Mouse (Mus musculus): ENCODE measurements around the gene Cyp2e1. TPM values are rescaled to one million over a fixed set of nuclear protein-coding genes. Genes with fewer than 3 reads are reported as not detected.
"Not testable (repeated sequence)": the region's sequence is repeated elsewhere in the genome, so short reads cannot be mapped to it uniquely, and the experiment has no call there.

Cyp2e1 gene
- polyA plus RNA-seq, 1 experiment from 2014 or later: not detected

DNA sequence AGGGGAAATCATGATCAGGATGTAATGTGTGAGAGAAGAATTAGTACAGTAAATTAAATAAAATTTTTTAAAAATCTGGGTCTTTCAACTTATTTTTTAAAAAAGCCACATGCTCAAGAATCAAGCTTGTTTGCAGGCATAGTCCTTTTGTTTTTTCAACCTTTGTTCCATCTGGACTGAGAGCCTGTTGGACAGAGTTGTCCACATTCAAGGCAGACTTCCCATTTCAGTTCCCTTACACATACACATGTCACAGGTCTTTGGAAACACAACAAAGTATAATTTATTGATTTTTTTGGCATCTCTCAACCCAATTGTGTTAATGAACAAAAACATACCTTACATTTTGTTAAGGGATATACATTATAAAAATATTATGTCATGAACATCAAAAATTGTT lies 9.0 kb upstream of the Cyp2e1 start:
- H3K4me1 ChIP-seq (ENCODE audit: control insufficient read depth, insufficient read depth, low read length): no peaks in the 10 kb centered on the region
- ATAC-seq (ENCODE audit: low read depth) (no peak), DNase-seq (ENCODE audit: low spot score) (no peak)
- H3K9me3 ChIP-seq (ENCODE audit: control insufficient read depth, low read length): no peaks in the 10 kb centered on the region
- no peak overlapping the region for H3K4me2 ChIP-seq (ENCODE audit: low read depth, low read length)
- H3K27ac ChIP-seq (replicated peaks; ENCODE audit: low read depth, low read length): no peak overlapping the region
- no peak overlapping the region for H3K9ac ChIP-seq (ENCODE audit: low read depth, low read length)
- no peaks in the 10 kb centered on the region for H3K27me3 ChIP-seq (replicated peaks; ENCODE audit: control insufficient read depth, insufficient read depth, low read length)
- H3K4me3 ChIP-seq (ENCODE audit: low read depth, low read length): no peak overlapping the region
- H3K36me3 ChIP-seq (ENCODE audit: control insufficient read depth, insufficient read depth, low read length): no peaks in the 10 kb centered on the region

DNA sequence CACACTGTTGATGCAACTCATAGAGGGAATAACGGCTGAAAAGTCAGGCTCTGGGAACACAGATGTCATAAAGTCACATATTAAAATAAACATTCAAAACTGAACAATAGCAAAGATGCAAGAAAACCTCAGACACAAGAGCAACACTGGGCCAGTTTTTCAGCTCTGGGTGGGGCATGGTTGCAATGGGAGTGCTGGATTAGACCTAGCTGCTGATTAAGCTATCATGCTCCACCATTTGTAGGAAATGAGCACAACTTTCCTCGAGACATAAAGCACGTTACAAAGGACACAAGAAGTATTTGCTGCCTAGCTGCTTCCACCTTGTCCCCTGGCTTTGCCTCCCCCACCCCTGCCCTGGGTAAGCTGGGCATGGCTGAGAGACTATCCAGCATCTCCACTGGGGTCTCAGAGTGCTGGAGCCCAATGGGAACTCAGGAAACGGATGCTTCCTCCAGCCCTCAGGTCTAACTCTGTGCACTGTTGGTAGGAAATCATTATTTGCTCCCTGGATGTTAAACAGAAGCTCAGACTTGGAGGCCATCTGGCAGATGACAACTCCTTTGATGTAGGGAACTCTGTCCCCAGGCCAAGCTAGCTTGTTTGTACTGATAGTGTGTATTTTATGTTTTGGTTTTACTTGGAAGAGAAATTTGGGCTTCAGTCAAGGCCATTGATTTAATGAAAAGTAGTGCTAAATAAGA lies 7.2 kb upstream of the Cyp2e1 start:
- no peak for DNase-seq (ENCODE audit: low spot score)
- no peak overlapping the region for H3K9ac ChIP-seq (ENCODE audit: low read depth, low read length)
- no peaks in the 10 kb centered on the region for H3K27me3 ChIP-seq (replicated peaks; ENCODE audit: control insufficient read depth, insufficient read depth, low read length)
- ATAC-seq (ENCODE audit: low read depth): no peak
- no peaks in the 10 kb centered on the region for H3K36me3 ChIP-seq (ENCODE audit: control insufficient read depth, insufficient read depth, low read length)
- no peaks in the 10 kb centered on the region for H3K9me3 ChIP-seq (ENCODE audit: control insufficient read depth, low read length)
- no peaks in the 10 kb centered on the region for H3K4me1 ChIP-seq (ENCODE audit: control insufficient read depth, insufficient read depth, low read length)
- H3K4me2 ChIP-seq (ENCODE audit: low read depth, low read length): no peak overlapping the region
- H3K4me3 ChIP-seq (ENCODE audit: low read depth, low read length): no peak overlapping the region
- no peak overlapping the region for H3K27ac ChIP-seq (replicated peaks; ENCODE audit: low read depth, low read length)
- 69% methylated on average over 4 of the region's 4 CpGs for WGBS

DNA sequence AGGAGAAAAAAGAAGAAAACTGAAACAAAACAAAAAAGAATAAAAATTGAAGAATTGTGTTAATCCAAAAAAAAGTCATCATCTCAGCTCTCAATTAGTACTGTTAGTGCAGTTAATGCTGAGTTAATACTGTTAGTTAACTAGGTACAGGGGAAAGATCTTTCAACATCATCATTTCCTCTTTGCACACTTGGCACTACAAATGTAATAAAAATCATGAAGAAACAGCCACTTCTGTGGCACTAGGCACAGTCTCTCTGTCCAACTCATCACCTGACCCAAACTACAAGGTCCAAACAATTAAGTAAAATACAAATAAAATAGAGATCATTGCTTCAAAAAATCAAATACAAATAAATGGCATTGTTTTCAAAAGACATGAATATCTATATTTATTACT lies 2.9 kb upstream of the Cyp2e1 start:
- Histone ChIP-seq H3K27ac (replicated peaks; ENCODE audit: low read depth, low read length) (no peak overlapping the region), H3K4me2 (ENCODE audit: low read depth, low read length) (no peak overlapping the region), H3K9me3 (ENCODE audit: control insufficient read depth, low read length) (no peaks in the 10 kb centered on the region), H3K9ac (ENCODE audit: low read depth, low read length) (no peak overlapping the region), H3K4me1 (ENCODE audit: control insufficient read depth, insufficient read depth, low read length) (no peaks in the 10 kb centered on the region), H3K4me3 (ENCODE audit: low read depth, low read length) (no peak overlapping the region), H3K36me3 (ENCODE audit: control insufficient read depth, insufficient read depth, low read length) (no peaks in the 10 kb centered on the region), H3K27me3 (replicated peaks; ENCODE audit: control insufficient read depth, insufficient read depth, low read length) (no peaks in the 10 kb centered on the region)
- DNase-seq (ENCODE audit: low spot score) (no peak), ATAC-seq (ENCODE audit: low read depth) (no peak)

DNA sequence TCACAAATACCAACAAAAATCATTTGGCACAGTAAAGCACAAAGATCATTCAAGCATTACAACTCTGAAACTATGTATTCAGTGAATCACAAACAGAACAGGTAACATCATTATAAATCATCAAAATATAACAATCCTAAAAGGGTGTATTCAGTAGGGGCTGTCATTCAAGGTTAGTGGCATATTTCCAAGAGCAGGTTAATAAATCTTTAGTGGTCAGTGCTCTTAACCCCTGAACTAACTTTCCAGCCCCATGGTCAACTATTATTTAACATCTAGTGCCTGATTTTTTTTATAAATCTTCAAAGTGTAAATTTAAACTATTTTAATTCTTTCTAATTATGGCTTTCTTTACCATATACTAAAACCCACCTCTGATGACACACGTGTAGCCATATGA lies 1.9 kb downstream of the Cyp2e1 start:
- not testable (repeated sequence) for H3K9me3 ChIP-seq (ENCODE audit: control insufficient read depth, low read length); H3K27me3 ChIP-seq (replicated peaks; ENCODE audit: control insufficient read depth, insufficient read depth, low read length); ATAC-seq (ENCODE audit: low read depth); H3K27ac ChIP-seq (replicated peaks; ENCODE audit: low read depth, low read length); H3K4me2 ChIP-seq (ENCODE audit: low read depth, low read length); DNase-seq (ENCODE audit: low spot score); H3K36me3 ChIP-seq (ENCODE audit: control insufficient read depth, insufficient read depth, low read length); H3K4me1 ChIP-seq (ENCODE audit: control insufficient read depth, insufficient read depth, low read length); H3K9ac ChIP-seq (ENCODE audit: low read depth, low read length); H3K4me3 ChIP-seq (ENCODE audit: low read depth, low read length)
- WGBS: 65% methylated on average over 1 of the region's 1 CpGs

DNA sequence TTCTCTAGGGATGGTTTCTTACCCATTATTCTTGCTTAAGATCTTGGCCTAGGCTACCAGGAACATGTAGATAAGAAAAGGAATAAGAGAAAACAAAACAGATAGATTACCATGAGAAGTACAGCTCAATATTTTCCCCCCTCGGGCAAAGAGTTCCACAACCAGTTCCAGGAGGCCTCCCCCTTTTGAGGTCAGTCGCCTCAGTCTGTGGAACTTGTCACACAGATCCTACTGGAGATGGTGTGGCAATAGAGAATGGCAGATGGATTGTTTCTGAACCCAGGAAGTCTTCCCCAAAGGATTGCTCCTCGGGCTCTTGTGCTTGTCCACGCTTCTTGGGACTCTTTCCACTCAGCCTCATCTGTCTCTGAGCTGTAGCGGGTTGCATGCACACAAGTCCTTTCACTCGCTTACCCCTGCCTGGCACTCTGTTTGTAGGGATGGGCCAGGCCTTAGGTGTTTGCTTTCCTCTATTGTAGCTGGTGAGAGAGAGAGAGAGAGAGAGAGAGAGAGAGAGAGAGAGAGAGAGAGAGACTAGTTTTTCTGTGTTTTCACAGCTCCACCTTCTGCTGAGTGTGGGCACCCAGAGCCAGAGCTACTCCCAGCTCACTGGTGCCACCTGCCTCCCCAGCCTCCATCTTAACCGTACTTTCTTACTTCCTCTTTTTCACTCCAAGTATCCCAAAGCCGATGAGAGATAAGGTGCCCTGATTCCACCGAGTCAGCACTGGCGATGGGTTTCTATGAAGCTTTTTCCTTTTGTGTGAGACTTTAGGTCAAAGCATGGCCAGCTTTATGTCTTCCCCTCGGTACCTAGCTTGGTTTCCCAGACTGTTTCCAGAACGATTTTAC lies 2.6 kb downstream of the Cyp2e1 start:
- H3K9me3 ChIP-seq (ENCODE audit: control insufficient read depth, low read length): no peaks in the 10 kb centered on the region
- DNase-seq (ENCODE audit: low spot score) (no peak), ATAC-seq (ENCODE audit: low read depth) (no peak)
- H3K4me3 ChIP-seq (ENCODE audit: low read depth, low read length): no peak overlapping the region
- no peaks in the 10 kb centered on the region for H3K36me3 ChIP-seq (ENCODE audit: control insufficient read depth, insufficient read depth, low read length)
- H3K9ac ChIP-seq (ENCODE audit: low read depth, low read length): no peak overlapping the region
- 68% methylated on average over 12 of the region's 12 CpGs for WGBS
- no peaks in the 10 kb centered on the region for H3K4me1 ChIP-seq (ENCODE audit: control insufficient read depth, insufficient read depth, low read length)
- H3K4me2 ChIP-seq (ENCODE audit: low read depth, low read length): no peak overlapping the region
- H3K27ac ChIP-seq (replicated peaks; ENCODE audit: low read depth, low read length): no peak overlapping the region
- H3K27me3 ChIP-seq (replicated peaks; ENCODE audit: control insufficient read depth, insufficient read depth, low read length): no peaks in the 10 kb centered on the region

DNA sequence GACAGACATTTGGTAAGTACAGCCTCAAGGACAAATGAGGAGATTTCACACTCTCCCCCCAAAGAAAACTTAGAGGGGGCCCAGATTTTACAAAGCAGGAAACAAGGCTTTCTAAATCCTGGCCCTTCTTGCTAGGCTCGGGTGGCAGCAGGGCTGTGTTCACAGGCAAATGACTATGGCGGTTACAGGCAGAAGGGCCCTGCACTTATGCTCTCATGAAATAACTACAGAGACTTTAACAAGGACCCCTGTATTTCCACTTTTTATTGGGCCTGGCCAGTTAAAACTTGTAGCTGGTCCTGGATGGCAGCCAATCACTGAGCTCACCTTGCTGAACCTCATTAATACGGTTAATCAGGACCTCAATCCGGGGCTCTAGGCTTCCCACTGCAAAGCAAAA lies 17.0 kb downstream of the Cyp2e1 start:
- no peak for DNase-seq (ENCODE audit: low spot score)
- H3K9ac ChIP-seq (ENCODE audit: low read depth, low read length): no peak overlapping the region
- H3K27ac ChIP-seq (replicated peaks; ENCODE audit: low read depth, low read length): no peak overlapping the region

DNA sequence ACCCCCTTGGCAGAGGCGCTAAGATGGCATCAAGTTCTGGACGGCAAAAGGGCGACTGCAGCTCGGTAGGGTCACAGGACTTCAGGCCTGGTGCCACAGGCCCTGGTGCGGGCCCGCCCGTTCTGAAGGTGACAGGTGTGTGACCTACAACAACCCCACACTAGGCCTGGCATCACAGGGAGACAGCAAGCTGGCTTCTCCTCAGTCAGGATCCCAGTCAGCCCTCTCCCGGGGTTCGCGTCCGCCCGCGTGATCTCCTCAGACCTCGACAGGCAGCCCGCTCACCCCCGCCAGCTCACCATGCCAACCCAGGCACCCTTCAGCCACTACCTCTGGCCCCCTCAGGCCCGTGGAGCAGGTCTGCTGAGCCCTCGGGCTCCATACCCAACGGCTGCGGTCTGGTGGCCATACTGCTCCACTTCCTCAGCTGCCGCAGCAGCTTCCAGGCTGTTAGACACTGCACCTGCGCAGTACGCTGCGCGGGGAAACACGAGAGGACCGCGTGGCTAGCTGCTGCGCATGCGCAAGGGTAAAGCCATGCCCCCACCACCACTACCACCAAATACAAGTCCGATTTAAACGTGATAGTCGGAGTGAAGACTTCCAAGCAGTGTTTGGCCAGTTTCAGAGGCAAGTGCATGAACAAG lies 24.0 kb downstream of the Cyp2e1 start, which contains the start of gene Syce1:
Syce1 (minus strand) TSS at position 447 of the 647 bp plus-strand sequence.
- no peaks in the 10 kb centered on the region for H3K27me3 ChIP-seq (replicated peaks; ENCODE audit: control insufficient read depth, insufficient read depth, low read length)
- WGBS: 79% methylated on average over 21 of the region's 33 CpGs
- ATAC-seq (ENCODE audit: low read depth) (no peak), DNase-seq (ENCODE audit: low spot score) (no peak)
- no peaks in the 10 kb centered on the region for H3K4me1 ChIP-seq (ENCODE audit: control insufficient read depth, insufficient read depth, low read length)
- H3K4me3 ChIP-seq (ENCODE audit: low read depth, low read length): no peak within 1 kb of the TSS
- no peak within 1 kb of the TSS for H3K9ac ChIP-seq (ENCODE audit: low read depth, low read length)
- no peaks in the 10 kb centered on the region for H3K9me3 ChIP-seq (ENCODE audit: control insufficient read depth, low read length)
- no peak within 1 kb of the TSS for H3K4me2 ChIP-seq (ENCODE audit: low read depth, low read length)
- H3K36me3 ChIP-seq (ENCODE audit: control insufficient read depth, insufficient read depth, low read length): no peaks in the 10 kb centered on the region
- H3K27ac ChIP-seq (replicated peaks; ENCODE audit: low read depth, low read length): no peak within 1 kb of the TSS

More for the DNA sequence above, 17.0 kb downstream of the Cyp2e1 start:
- ATAC-seq (ENCODE audit: low read depth): no peak
- WGBS: 60% methylated on average over 4 of the region's 4 CpGs
- H3K9me3 ChIP-seq (ENCODE audit: control insufficient read depth, low read length): no peaks in the 10 kb centered on the region
- H3K4me2 ChIP-seq (ENCODE audit: low read depth, low read length): no peak overlapping the region
- no peaks in the 10 kb centered on the region for H3K4me1 ChIP-seq (ENCODE audit: control insufficient read depth, insufficient read depth, low read length)
- no peaks in the 10 kb centered on the region for H3K27me3 ChIP-seq (replicated peaks; ENCODE audit: control insufficient read depth, insufficient read depth, low read length)
- H3K4me3 ChIP-seq (ENCODE audit: low read depth, low read length): no peak overlapping the region
- no peaks in the 10 kb centered on the region for H3K36me3 ChIP-seq (ENCODE audit: control insufficient read depth, insufficient read depth, low read length)

DNA sequence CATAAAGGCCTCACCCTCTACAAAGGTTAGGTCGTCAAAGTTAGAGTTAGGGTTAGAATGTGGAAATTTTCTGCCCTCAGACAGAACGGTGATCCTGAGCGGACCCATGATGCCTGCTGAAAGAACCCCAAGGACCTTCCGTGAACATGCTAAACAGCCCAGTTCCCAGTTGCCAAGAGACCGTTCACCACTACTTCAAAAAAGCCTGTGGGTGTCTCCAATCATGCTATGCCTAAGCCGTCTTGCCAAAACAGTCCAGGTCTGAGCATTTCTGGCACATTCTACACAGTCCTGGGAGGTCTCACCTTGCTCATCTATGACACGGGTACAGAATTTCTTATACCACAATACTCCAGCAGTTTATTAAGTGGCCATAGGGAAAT lies 24.5 kb downstream of the Cyp2e1 start:
- Histone ChIP-seq H3K9ac (ENCODE audit: low read depth, low read length) (no peak overlapping the region), H3K4me1 (ENCODE audit: control insufficient read depth, insufficient read depth, low read length) (no peaks in the 10 kb centered on the region), H3K4me2 (ENCODE audit: low read depth, low read length) (no peak overlapping the region), H3K4me3 (ENCODE audit: low read depth, low read length) (no peak overlapping the region), H3K9me3 (ENCODE audit: control insufficient read depth, low read length) (no peaks in the 10 kb centered on the region), H3K27ac (replicated peaks; ENCODE audit: low read depth, low read length) (no peak overlapping the region), H3K36me3 (ENCODE audit: control insufficient read depth, insufficient read depth, low read length) (no peaks in the 10 kb centered on the region), H3K27me3 (replicated peaks; ENCODE audit: control insufficient read depth, insufficient read depth, low read length) (no peaks in the 10 kb centered on the region)
- WGBS: 85% methylated on average over 7 of the region's 7 CpGs
- no peak for ATAC-seq (ENCODE audit: low read depth)
- no peak for DNase-seq (ENCODE audit: low spot score)
